Mouse (Mus musculus) T-helper 17 cell (primary cell): ENCODE measurements around the gene Dnah8.

Experiments
- in situ Hi-C, 2 experiments: fragments of 300-600 bp; cut with MboI, MseI; formaldehyde crosslinking; loops; 1 replicate in 1 of 2; 2 replicates in 1 of 2; pipeline ENCODE4 v1.15.1; 2025; ENCODE audit warnings: high pct_unique_total_duplicates in 2 of 2

Dnah8 gene

DNA sequence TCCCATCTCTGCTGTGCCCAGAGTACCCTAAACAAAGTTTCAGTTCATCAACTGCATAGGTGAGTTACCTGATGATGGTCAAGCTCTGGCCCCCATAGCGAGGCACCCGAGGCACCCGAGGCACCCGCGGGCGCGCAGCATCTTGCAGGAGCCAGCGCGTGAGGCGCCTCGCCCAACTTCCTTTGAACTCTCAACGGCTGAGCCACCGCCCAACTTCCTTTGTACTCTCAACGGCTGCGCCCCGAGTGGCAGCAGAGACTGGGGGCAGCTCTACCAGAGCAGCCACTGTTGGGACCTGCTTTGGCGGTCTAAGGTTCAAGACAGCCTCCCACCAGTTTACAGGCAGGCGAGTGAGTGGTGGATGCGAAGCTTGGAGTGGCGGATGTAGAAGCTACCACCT is at the start of gene Dnah8:
Gene Dnah8, plus strand, starts transcription at position 223 of the 400 bp plus-strand sequence.
- in situ Hi-C loops, result loop anchor here in 1 of 2 experiments (10.0 kb wide), 1 partner anchor 249 kb away; no protein-coding TSS in a partner anchor

DNA sequence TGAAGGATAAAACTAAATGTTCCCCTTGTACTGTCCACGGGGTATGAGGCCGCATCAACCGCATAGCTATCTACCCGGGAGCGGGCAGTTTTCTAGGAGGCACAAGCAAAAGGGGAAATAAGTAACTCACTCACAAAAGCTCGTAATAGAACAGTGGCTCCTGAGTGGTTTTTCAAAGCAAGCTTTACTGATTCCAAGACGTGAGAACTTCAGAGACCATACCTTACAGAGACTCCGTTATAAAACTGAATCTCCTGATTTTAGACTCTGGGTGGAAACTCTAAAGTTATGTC is 49.4 kb upstream of the Dnah8 start:
- in situ Hi-C loops, result loop anchor here in 1 of 2 experiments (10.0 kb wide), 1 partner anchor 1840 kb away; no protein-coding TSS in a partner anchor

DNA sequence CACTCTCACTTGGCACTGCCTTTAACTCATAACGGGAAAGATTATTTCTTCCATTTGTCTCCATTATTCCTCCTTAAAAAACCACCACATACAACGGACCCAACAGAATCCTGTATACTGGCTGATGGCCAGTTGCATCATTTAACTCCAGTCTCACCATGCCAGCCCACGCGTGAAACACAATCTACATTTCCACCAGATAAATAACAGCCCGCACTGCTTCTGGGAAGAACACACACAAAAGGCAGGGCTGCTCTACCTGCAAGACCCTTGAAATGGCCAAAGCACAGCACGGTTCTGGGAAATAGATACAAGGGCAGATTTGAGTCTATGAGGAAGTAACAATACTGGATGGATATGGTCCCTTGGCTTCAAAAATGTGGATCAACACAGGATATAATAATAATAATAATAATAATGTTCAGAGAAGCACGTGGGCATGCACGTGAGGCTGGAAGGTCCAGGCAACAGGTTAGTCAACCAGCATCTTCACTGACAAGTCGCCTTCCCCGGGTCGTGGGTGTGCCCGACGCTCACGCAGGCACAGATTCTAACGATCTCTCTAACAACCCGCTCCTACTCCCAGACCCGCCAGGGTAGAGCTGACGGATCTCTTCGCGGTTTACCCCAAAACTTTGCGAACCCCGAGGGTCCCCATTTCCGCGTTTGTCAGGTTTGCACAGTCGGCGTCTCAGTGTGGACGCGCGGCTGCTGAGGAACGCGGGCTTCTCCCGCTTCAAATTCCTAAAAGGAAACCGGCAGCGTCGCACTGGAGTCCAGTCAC is 48.8 kb upstream of the Dnah8 start:
- in situ Hi-C loops, result loop anchor here in 1 of 2 experiments (10.0 kb wide), 1 partner anchor 1839 kb away; no protein-coding TSS in a partner anchor

- in situ Hi-C loops, result loop anchor here in 1 of 2 experiments (10.0 kb wide), 1 partner anchor 1839 kb away; no protein-coding TSS in a partner anchor
Observed at GRCm38 (mm10) chr17:30575941-30576773, 48.0 kb upstream of the Dnah8 start, which contains the start of gene Btbd9. Gene Btbd9, minus strand, starts transcription at chr17:30576488.

- in situ Hi-C loops, result loop anchor here in 1 of 2 experiments (10.0 kb wide), 1 partner anchor 1838 kb away; no protein-coding TSS in a partner anchor
Observed at GRCm38 (mm10) chr17:30576946-30577345, 47.2 kb upstream of the Dnah8 start.

DNA sequence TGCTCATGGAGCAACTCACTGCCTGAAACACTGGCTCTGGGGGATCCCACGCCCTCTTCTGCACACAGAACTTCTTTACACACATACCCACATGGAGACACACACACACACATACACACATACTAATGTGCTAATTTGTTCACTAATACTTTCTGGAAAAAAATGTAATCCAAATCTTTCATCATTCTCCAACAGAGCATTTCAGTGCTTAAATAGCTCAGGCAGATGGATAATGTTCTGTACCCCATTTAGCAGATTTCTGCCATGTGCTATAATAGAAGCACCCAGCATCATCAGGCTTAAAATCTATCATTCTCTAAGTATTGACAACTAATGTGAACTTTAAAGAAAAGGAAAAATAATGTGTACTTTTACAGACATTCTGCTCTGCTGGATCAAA is 43.4 kb upstream of the Dnah8 start:
- in situ Hi-C loops, result no loop called here

- in situ Hi-C loops, result no loop called here
Observed at GRCm38 (mm10) chr17:30581201-30581600, 43.0 kb upstream of the Dnah8 start.

DNA sequence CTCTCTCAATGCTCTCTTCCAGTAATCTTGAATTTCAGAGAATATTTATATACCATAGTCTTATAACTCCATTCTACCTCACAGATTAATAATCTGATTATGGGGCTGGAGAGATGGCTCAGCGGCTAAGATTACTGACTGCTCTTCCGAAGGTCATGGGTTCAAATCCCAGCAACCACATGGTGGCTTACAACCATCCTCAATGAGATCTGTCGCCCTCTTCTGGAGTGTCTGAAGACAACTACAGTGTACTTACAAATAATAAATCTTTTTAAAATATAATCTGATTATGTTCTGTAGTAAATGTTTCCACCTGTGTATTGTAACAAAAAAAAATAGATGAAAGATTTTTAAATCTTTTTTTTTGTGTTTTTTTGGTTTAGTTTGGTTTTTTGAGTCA is 41.8 kb upstream of the Dnah8 start:
- in situ Hi-C loops, result no loop called here

DNA sequence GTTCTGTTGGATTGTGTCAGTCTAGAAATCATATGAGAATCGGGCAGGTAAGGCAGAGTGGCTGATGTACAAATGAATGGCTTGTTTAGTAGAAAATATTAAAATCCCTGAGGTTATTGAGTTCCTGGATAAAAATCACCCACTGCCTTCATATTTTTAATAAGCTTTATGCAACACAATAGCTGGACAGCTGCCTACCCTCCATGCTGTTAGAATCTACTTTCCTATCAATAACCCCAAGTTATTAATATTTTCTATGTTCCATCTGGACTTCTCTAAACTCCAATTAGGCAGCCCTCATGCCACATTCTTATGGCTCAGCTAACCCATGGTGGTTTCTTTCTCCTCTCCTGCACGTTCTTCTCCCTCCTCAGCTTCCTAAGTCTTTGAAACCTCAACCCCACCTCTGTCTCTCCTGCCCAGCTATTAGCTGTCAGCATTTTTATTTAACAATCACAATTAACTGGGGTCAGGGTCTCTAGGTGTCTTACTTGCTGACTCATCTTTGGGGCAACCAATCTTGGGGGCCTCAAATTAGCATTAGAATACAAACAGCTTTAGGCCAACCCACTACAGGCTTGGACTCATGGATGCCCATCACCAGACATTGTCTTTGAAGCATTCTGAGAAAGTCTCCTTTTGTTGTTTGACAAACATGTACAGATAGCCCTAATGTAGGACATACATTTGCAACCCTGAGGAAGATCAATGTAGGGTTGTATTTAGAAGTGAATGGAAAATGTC is 40.7 kb upstream of the Dnah8 start:
- in situ Hi-C loops, result no loop called here

DNA sequence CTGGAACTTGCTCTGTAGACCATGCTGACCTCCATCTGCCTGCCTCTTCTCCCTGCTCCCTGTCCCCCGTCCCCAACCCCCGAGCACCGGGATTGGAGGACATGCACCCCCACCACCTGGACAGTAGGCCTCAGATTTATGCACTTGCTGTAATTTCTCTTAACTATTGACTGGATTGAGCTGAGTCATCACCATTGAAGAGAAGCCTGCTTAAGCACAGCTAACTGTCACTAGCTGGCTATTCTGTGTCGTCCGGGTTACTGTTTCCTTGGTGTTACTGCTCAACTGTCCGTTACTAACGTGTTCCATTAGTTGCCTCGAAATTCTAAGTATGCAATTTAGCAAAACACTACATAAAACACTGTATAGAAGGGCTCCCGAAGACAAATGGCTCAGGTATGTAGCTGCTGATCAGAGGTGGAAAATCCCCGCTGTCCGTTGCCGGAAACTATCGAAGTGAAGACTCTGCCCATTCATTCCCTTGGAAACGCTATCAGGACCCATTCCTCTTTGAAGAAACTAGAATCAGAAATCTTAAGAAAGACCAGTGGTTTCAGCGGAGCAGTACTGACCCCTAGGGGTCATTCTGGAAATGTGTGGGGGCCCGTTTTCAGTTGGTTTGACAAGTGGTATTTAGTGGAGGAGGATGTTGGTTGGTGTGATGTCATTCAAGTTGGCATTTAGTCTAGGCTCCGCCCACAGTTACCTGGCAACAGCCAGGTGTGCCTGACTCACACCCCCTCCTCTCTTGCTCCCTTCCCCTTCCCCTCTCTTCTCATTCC is 33.5 kb upstream of the Dnah8 start:
- in situ Hi-C loops, result no loop called here

DNA sequence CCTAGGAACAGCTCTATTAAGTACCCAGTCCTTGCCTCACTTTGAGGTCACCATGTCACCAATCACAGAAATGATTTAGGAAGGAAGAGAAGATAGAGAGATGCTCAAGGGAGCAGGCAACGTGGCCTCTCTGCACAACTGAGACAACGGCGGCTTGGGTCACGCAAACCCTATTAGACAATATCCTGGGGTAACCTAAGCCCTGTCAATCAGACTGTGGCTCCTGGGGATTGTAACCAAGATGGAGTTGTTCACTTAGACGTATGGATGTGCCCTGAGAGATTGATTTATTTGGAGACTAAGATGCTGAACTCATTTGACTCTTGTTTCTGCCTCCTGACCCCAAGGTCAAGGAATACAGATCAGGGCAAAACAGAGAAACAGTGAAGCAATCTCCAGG is 29.7 kb upstream of the Dnah8 start:
- in situ Hi-C loops, result no loop called here

DNA sequence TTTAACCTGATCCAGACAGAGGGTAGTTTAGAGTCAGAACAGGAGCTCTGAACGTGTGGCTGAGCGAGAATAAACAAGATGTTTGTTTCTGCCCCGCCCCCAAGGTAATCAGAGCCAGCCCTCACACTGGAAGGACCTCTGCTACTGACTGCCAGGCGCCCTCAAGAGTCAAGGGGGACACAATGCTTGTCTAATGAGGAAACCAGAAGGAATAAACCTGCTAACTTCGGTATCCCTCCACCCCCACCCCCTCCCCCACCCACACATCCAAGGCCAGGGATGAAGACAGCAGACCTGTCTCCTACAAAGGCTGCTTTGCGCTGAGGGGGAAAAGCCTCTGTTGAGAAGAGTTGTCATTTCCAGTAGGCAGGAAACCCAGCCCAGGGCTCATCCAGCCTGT is 29.3 kb upstream of the Dnah8 start:
- in situ Hi-C loops, result no loop called here

- in situ Hi-C loops, result no loop called here
Observed at GRCm38 (mm10) chr17:30597786-30598185, 26.4 kb upstream of the Dnah8 start.

- in situ Hi-C loops, result no loop called here
Observed at GRCm38 (mm10) chr17:30598300-30598699, 25.9 kb upstream of the Dnah8 start.

DNA sequence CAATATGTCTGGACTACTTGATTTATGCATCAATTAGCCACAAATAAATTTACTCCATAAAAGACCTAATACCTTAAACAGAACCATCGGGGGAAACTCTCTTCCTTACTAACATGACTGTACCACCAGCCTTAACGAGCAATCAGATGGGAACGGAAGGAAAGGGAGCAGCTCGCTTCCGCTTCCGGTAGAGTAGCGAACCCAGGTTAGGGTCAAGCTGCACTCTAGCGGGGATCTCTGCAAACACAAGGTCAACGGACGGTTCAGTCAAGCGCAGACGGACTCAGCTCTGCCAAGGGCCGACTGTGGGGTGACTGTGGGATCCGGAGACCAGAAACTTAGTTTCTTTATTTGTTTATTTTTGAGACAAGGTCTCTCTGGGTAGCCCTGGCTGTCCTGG is 22.0 kb upstream of the Dnah8 start:
- in situ Hi-C loops, result no loop called here

GRCm38 (mm10) chr17:30604296-30604695 is 19.9 kb upstream of the Dnah8 start:
- in situ Hi-C loops, result no loop called here

- in situ Hi-C loops, result no loop called here
Observed at GRCm38 (mm10) chr17:30605001-30605400, 19.2 kb upstream of the Dnah8 start.

- in situ Hi-C loops, result no loop called here
Observed at GRCm38 (mm10) chr17:30606206-30606605, 17.9 kb upstream of the Dnah8 start.

- in situ Hi-C loops, result no loop called here
Observed at GRCm38 (mm10) chr17:30606634-30607081, 17.5 kb upstream of the Dnah8 start.

- in situ Hi-C loops, result no loop called here
Observed at GRCm38 (mm10) chr17:30607330-30607729, 16.8 kb upstream of the Dnah8 start.
